Mouse (Mus musculus): ENCODE measurements around the gene Apopt1.

Apopt1 gene

GRCm38 (mm10) chr12:111774156-111774555 lies 61.1 kb downstream of the Apopt1 start:
- no peak for DNase-seq (ENCODE audit: low spot score)

DNA sequence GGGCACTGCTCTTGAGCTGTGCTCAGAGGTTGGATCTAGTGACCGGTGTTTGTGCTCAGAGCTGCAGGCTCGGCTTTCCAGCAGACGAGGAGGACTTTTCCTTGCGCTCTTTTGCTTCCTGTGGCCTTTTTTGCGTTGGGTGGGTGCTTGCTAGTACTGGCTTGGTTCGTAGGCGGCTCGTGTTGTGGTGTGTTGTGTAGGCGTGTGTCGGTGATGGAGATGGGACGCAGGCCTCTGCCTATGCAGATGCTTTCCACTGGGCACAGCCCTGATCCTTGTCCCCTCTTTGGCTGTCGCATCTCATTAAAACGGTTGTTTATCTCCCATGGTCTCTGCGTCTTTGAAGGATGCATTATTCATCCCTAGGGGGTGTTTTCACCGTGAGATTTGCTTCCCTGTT lies 61.8 kb downstream of the Apopt1 start:
- DNase-seq (ENCODE audit: low spot score) = no peak

DNA sequence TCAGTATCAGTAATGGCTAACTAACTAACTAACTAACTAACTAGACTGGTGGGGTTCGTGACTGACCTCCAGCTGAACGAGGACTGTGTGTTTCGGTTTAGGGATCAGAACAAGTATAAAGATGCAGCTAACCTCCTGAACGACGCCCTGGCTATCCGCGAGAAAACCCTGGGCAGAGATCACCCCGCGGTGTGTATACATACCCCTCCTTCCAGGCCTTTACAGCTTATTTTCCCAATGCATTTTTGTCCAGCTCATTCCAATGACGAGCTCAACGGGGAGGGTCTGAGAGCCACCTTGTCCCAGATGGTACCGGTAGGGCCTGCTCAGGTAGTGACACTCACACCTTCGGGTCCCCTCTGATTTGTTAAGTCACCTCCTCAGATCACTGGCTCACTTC lies 64.9 kb downstream of the Apopt1 start:
- DNase-seq (ENCODE audit: low spot score) = no peak

DNA sequence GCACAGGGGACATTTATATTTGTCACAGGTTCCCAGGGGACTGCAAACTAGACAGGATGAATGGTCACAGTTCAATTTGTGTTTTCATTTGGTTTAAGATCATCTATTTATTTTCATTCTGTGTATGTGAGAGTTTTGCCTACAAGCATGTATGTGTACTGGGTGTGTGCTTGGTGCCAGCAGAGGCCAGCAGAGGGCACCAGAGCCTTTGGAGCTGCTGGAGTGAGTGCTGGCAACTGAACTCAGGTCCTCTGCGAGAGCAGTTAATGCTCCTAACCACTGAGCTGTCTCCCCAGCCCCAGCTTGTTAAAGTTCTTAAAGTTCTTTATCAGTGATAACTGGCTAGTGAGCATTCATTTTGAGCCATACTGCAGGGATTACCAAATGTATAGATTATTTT lies 66.5 kb downstream of the Apopt1 start:
- DNase-seq (ENCODE audit: low spot score) = no peak

- peak; percentile 75 for DNase-seq (ENCODE audit: low spot score)
Measured at GRCm38 (mm10) chr12:111785174-111785573, 72.1 kb downstream of the Apopt1 start.

DNA sequence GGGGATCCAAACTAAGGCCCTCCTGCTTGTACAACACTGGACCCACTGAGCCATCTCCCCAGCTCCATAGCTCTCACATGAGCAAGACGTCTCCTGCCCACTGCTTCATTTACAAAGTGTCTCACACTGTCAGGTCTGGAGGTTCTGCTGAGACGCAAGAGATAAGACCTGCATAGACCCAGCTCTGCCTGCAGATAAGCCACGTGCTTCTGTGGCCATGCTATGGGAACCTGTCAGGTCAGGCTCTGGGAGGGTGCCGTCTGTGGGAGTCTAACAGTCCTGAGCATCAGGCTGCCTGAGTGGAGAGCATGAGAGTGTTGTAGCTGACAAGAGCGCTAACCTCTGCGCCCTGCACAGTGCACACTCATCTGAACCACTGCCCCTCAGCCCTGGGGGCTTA lies 74.0 kb downstream of the Apopt1 start:
- DNase-seq (ENCODE audit: low spot score) = no peak

GRCm38 (mm10) chr12:111790090-111790489 lies 77.0 kb downstream of the Apopt1 start:
- peak; percentile 83 for DNase-seq (ENCODE audit: low spot score)

GRCm38 (mm10) chr12:111790631-111791030 lies 77.6 kb downstream of the Apopt1 start:
- DNase-seq (ENCODE audit: low spot score) = no peak

DNA sequence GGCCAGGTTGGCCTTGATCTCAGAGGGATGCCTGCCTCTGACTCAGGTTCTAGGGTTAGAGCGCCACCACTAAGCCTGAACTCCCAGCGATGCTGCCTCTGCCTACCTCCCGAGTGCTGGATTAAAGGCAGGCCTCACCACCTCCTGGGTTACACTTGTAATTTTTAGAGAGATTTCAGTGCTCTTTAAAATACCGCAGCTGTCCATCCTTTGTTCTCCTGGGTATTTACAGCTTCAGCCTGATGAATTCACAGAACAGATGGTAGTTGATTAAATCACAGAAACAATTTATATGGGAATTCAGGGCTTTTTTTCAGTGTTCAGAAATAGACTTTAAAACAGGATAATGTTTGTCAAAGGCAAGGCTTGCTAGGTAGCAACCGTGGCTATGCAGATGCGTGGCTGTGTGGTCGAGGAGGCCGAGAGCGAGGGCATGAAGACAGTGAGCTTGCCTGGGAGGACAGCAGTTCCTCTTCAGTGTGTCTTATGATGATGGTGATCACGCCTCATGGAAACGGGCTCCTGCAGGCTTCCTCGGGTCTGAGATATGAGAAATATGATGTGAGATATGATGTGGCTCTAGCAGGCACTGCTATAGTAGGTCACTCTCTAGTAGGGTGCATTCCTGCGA lies 78.5 kb downstream of the Apopt1 start:
- DNase-seq (ENCODE audit: low spot score) = no peak

DNA sequence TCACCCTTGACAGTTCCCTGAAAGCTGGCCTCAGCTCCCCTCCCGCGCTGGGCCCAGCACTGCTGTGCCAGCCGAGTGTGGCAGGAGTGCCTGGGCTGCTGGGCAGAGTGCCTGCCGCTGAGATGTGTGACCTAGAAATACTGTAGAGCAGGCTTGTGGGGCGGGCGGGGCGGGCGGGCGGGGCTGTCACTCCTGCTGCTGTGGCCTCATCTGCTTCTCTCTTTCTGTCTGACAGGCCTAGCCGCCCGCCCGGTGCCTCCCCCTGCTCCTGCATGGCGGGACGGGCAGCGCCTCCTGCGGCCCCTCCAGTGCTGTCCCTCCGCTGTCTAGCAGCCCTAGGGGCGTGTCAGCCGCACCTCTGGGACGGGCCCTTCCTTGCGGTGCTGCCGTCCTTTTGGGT lies 81.0 kb downstream of the Apopt1 start:
- DNase-seq (ENCODE audit: low spot score) = no peak

DNA sequence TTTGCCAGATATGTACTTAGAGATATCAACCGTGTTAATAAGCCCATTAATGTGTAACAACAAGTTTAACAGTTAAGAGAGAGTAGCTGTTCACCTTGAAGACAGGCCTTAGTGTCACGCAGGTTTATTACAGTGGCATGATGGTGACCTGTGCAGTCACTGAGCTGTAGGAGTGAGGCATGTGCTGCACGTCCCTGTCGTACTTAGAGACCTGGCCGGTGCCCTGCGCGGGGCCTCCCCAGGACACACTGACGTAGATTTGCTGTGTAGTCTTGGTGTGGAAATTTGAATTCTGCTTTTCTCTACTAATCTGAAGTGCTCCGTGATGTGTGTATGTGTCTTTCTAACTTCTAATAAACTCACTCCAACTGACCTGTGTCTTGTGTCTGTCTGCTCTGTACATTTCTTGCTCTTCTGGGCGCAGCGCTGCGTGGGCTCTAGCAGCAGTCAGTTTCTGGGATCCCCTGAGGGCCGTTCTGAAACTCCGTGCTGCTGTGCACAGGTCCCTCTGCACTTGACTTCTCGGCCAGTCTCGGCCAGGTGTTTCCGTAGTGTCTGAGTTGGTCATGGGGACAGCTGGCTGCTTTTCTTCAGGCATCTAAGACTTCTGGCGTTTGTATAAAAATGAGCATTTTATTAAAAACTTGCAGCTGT lies 81.6 kb downstream of the Apopt1 start:
- DNase-seq (ENCODE audit: low spot score) = no peak

- DNase-seq (ENCODE audit: low spot score) = no peak
Measured at GRCm38 (mm10) chr12:111795180-111795895, 82.3 kb downstream of the Apopt1 start.

- DNase-seq (ENCODE audit: low spot score) = no peak
Measured at GRCm38 (mm10) chr12:111797251-111797650, 84.2 kb downstream of the Apopt1 start.

GRCm38 (mm10) chr12:111798493-111798892 lies 85.4 kb downstream of the Apopt1 start:
- no peak for DNase-seq (ENCODE audit: low spot score)

DNA sequence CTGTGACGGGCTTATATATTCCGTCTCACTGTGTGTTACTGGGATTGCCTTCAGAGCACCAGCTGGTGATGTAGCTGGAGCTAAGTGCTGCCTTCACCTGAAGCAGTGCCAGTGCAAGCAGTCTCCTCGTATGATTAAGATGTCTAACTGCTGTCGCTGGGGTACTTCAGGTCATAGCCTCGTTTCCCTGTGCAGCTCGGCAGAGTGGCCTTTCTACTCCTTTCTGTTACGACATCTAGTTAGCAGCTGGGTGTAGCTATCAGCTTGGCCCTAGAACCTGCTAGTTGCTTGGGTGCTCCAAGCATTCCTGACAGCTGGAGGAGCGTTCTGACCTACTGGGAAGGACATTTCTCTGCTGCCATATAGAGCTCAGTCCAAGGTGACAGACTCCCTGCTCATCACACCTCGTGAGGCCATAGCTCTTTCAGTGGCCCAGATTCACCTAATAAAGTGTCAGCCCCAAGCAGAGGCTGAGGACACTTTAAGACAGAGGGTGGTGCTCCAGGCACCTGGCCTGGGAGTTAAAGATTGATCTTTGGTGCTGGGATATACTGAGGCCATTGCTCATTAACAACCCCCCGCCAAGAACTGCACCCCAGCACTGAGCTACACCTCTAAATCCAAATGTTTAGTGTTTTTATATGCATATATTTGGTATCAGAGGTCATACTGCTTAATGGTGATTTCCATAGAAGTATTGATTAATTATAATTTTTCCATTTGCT lies 87.6 kb downstream of the Apopt1 start:
- DNase-seq (ENCODE audit: low spot score) = peak; percentile 74

DNA sequence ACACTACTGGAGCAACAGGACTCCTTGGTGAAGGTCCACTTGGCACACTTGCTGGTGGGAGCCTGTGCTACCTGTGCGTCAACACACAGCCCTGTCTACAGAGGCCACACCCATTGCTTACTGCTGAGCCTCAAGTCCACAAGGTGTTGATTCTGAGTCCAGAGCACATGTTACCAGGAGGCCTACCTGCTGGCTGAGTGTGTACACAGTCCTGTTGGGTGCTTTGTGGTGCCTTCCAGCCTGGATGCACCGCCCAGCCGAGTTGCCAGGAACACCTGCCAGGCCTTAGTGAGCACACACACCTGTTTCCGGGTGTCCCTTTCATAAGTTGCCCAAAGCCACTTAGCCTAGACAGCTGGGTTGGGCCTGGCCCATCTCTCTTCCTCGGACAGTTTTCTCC lies 90.5 kb downstream of the Apopt1 start:
- DNase-seq (ENCODE audit: low spot score) = no peak

All from yolk sac, embryonic 10.5 days (tissue).